Mouse (Mus musculus) heart, embryonic 14.5 days (tissue): ENCODE results near the gene Gpn2. TPM values are rescaled to one million over a fixed set of nuclear protein-coding genes. Genes with fewer than 3 reads are reported as not detected.

Experiments
- ATAC-seq: fragments of 200-750 bp; cut with Nextera tagmentation; 2 replicates; pipeline ENCODE4 v1.8.0; 2017; ENCODE audit warnings: low read depth, moderate TSS enrichment; ENCODE audit not compliant: insufficient number of reproducible peaks, insufficient read depth, low FRiP score
- H3K27ac ChIP-seq, 2 experiments: fragments of 200-500 bp in 1 of 2; fragments of 300-500 bp in 1 of 2; sonication (generic) in 1 of 2; replicated peaks in 1 of 2; 2 replicates each; pipeline ENCODE4 v1.5.1; 2012 to 2014; ENCODE audit warnings: low read depth in 2 of 2, low read length in 2 of 2, control low read depth in 1 of 2, mild to moderate bottlenecking in 1 of 2, mixed read lengths in 1 of 2; ENCODE audit not compliant: control insufficient read depth in 1 of 2, insufficient read depth in 1 of 2
- H3K27me3 ChIP-seq: fragments of 300-500 bp; sonication (generic); 2 replicates; pipeline ENCODE4 v1.6.1; 2014; ENCODE audit warnings: mild to moderate bottlenecking, low read length, control low read depth; ENCODE audit not compliant: control insufficient read depth, insufficient read depth
- H3K36me3 ChIP-seq: fragments of 300-500 bp; sonication (generic); 2 replicates; pipeline ENCODE4 v1.6.1; 2014; ENCODE audit warnings: mild to moderate bottlenecking, control low read depth, low read length, mixed read lengths; ENCODE audit not compliant: control insufficient read depth, insufficient read depth
- H3K4me1 ChIP-seq, 2 experiments: fragments of 200-500 bp in 1 of 2; fragments of 300-500 bp in 1 of 2; sonication (generic) in 1 of 2; 2 replicates each; pipeline ENCODE4 v1.6.1; 2012 to 2014; ENCODE audit warnings: low read length in 2 of 2, control low read depth in 1 of 2, mixed read lengths in 1 of 2; ENCODE audit not compliant: control insufficient read depth in 2 of 2, insufficient read depth in 2 of 2
- H3K4me2 ChIP-seq: fragments of 300-500 bp; sonication (generic); 2 replicates; pipeline ENCODE4 v1.6.1; 2014; ENCODE audit warnings: mild to moderate bottlenecking, low read length
- H3K4me3 ChIP-seq, 2 experiments: fragments of 200-500 bp in 1 of 2; fragments of 300-500 bp in 1 of 2; sonication (generic) in 1 of 2; 2 replicates each; pipeline ENCODE4 v1.5.1; 2012 to 2014; ENCODE audit warnings: low read length in 2 of 2, mild to moderate bottlenecking in 2 of 2, control low read depth in 1 of 2, low read depth in 1 of 2, moderate library complexity in 1 of 2; ENCODE audit not compliant: control insufficient read depth in 1 of 2, insufficient read depth in 1 of 2
- H3K9ac ChIP-seq: fragments of 300-500 bp; sonication (generic); 2 replicates; pipeline ENCODE4 v1.6.1; 2014; ENCODE audit warnings: mild to moderate bottlenecking, low read length
- H3K9me3 ChIP-seq: fragments of 300-500 bp; sonication (generic); 2 replicates; pipeline ENCODE4 v1.6.1; 2016; ENCODE audit warnings: low read length, control low read depth; ENCODE audit not compliant: control insufficient read depth
- WGBS: fragments of 180-500 bp; shearing (Covaris S2); extraction: QIAGEN DNeasy Blood & Tissue Kit; methylation state at CpG from one replicate; pipeline ENCODE4 v1.1.7; 2014; 5-methylcytosine and 5-hydroxymethylcytosine counted together
- polyA plus RNA-seq: library from polyadenylated mRNA; unstranded; fragments of >200 nt; fragmentation: Nextera tagmentation; extraction: Ambion mirVana; gene quantifications from 2 replicates; pipeline ENCODE4 v1.2.1, GENCODE M21; 2014

Gpn2 gene
- polyA plus RNA-seq, 1 experiment from 2014 or later, result 12.5 TPM

DNA sequence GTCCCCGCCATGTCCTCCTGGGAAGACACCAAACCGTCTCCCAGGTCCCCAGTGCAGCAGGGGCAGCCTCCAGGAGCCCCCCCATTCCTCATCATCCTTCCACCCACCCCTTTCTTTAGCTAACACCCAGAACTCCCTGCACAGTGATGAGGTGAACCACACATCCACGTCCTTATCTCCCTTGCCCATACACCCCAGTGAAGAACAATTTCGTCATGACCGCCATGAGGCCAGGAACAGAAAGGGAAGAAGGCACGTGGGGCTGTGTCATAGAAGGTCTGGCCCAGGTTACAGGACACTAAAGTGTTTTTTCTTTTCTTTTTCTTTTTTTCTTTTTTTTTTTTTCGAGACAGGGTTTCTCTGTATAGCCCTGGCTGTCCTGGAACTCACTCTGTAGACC lies 40.7 kb downstream of the Gpn2 start:
- Histone ChIP-seq H3K27ac (0 out of 4 replicates have a peak overlapping the region, but pooled peaks of 1 of the 2 experiments have one; percentile 77), H3K9me3 (no peaks in the 10 kb centered on the region), H3K4me1 (peaks cover 5% of the 10 kb centered on the region in 2 experiments; a peak in 3 of 4 replicates), H3K27me3 (no peaks in the 10 kb centered on the region), H3K9ac (no peak overlapping the region), H3K36me3 (peaks cover 21% of the 10 kb centered on the region), H3K4me2 (no peak overlapping the region), H3K4me3 (no peak overlapping the region)
- WGBS, result 82% methylated on average over 7 of the region's 7 CpGs
- ATAC-seq, result no peak

DNA sequence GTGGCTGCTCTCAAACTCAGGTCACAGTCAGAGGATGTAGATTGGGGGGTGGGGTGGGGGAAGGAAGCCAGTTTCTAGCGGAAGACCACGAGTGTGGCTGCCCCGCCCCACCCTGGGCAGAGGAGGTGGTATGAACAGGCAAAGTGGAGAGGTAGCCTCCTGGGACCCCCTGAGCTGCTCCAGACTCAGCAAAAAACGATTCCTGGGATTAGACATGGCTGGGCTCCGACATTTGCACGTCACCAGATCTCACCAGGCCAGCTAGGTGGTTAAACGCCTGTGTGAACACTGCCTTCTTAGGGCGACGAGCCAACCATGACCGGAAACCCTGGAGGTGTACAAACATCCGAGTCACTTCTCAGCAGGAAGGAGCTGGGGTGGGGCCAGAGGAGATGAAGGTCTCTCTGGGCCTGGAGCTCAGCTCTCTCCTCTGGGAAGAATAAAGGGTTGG lies 41.5 kb downstream of the Gpn2 start:
- Histone ChIP-seq H3K9me3 (no peaks in the 10 kb centered on the region), H3K9ac (0 out of 2 replicates have a peak overlapping the region, but pooled peaks have one; percentile 16), H3K4me3 (no peak overlapping the region), H3K36me3 (peaks cover 21% of the 10 kb centered on the region), H3K27me3 (no peaks in the 10 kb centered on the region), H3K27ac (peak overlapping the region; percentile 75 to 77), H3K4me2 (no peak overlapping the region), H3K4me1 (peaks cover 3 to 5% of the 10 kb centered on the region in 2 experiments; a peak in 3 of 4 replicates)
- 55% methylated on average over 11 of the region's 11 CpGs for WGBS
- peak; percentile 57 for ATAC-seq

DNA sequence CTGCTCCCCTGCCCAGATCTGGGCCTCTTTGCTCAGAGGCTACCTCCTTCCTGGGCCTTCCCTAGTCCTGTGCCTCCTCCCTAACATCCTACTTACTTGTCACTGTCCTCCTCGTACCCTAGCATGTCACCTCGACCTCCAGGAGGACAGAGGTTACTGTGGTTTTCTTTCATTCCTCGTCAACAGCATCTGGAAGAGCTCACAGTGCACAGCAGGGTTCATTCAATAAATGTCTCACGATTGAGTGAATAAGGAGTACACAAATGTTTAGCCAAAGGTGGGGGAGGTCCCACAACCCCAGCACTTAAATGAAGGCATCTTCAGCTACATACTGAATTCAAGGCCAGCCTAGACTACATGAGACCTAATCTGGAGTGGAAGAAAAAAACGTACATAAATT lies 42.1 kb downstream of the Gpn2 start:
- Histone ChIP-seq H3K9me3 (no peaks in the 10 kb centered on the region), H3K4me2 (no peak overlapping the region), H3K27me3 (no peaks in the 10 kb centered on the region), H3K27ac (peak overlapping the region; percentile 38 to 77), H3K4me3 (no peak overlapping the region), H3K4me1 (peaks cover 4 to 5% of the 10 kb centered on the region in 2 experiments; a peak in 3 of 4 replicates), H3K36me3 (peaks cover 21% of the 10 kb centered on the region), H3K9ac (0 out of 2 replicates have a peak overlapping the region, but pooled peaks have one; percentile 16)
- no peak for ATAC-seq
- whole genome bisulfite sequencing, result 57% methylated on average over 5 of the region's 5 CpGs

DNA sequence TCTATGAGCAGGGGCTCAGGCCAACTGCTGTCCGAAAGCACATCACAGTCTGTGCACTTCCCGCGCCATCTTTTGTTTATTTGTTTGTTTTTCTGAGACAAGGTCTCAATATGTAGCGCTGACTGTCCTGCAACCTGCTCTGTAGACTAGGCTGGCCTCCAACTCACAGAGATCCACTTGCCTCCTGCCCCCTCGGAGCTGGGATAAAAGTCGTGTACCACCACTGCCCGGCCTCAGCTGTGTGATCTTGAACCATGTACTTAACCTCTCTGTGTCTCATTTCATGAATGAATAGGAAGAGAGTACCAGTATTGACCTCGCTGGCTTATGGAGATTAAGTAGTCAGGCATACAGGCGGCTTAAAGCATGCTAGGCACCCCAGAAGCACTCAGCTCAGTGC lies 42.5 kb downstream of the Gpn2 start:
- H3K36me3 ChIP-seq, result peaks cover 21% of the 10 kb centered on the region
- 86% methylated on average over 9 of the region's 9 CpGs for WGBS
- no peak overlapping the region for H3K4me3 ChIP-seq
- peak overlapping the region in 1 of 2 experiments; percentile 77; a peak in 3 of 4 replicates for H3K27ac ChIP-seq
- no peaks in the 10 kb centered on the region for H3K9me3 ChIP-seq
- peaks cover 5 to 8% of the 10 kb centered on the region in 2 experiments; a peak in 3 of 4 replicates for H3K4me1 ChIP-seq
- H3K9ac ChIP-seq, result no peak overlapping the region
- no peak overlapping the region for H3K4me2 ChIP-seq
- H3K27me3 ChIP-seq, result no peaks in the 10 kb centered on the region
- no peak for ATAC-seq

DNA sequence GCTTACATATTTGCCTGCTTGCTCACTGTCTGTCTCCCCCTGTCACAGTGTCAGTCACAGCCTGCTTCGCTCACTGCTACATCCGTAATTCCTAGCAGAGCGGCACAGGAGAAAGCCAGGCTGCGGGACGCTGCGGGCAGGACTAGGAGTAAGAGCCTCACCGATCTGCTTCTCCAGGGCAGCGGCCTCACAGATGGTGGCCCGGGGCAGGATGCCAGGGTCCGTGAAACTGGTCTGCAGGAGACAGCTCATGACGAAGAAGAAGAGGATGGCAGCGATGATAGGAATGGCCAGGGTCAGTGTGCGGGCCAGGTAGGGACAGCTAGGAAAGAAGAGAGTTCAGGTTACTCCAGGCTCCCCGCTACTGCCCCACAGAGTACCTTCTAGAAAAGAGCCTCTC lies 42.9 kb downstream of the Gpn2 start:
- Histone ChIP-seq H3K4me1 (peaks cover 7 to 12% of the 10 kb centered on the region in 2 experiments; a peak in 3 of 4 replicates), H3K9ac (no peak overlapping the region), H3K27me3 (no peaks in the 10 kb centered on the region), H3K4me2 (no peak overlapping the region), H3K27ac (peak overlapping the region in 1 of 2 experiments; percentile 77; a peak in 2 of 4 replicates), H3K36me3 (peaks cover 21% of the 10 kb centered on the region), H3K9me3 (no peaks in the 10 kb centered on the region), H3K4me3 (no peak overlapping the region)
- WGBS, result 92% methylated on average over 14 of the region's 14 CpGs
- ATAC-seq, result no peak

DNA sequence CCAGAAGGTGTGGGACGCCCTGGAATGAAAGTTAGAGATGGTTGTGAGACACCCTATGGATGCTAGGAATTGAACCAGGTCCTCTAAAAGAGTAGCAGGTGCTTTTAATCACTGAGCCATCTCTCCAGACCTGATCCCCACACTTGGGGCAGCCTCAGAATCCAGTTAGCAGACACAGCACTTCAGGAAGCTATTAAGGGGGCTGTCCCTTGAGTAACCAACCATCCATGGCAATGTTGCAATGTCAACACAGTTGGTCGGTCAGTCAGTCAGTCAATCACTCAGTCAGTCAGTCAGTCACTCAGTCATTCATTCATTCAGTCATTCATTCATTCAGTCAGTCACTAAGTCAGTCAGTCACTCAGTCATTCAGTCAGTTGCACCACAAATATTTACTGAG lies 44.4 kb downstream of the Gpn2 start:
- Histone ChIP-seq H3K36me3 (peaks cover 21% of the 10 kb centered on the region), H3K4me2 (no peak overlapping the region), H3K4me3 (no peak overlapping the region), H3K27me3 (no peaks in the 10 kb centered on the region), H3K4me1 (peaks cover 12 to 19% of the 10 kb centered on the region in 2 experiments), H3K9ac (no peak overlapping the region), H3K9me3 (no peaks in the 10 kb centered on the region), H3K27ac (no peak overlapping the region)
- no peak for ATAC-seq
- WGBS, result 81% methylated on average over 2 of the region's 2 CpGs

DNA sequence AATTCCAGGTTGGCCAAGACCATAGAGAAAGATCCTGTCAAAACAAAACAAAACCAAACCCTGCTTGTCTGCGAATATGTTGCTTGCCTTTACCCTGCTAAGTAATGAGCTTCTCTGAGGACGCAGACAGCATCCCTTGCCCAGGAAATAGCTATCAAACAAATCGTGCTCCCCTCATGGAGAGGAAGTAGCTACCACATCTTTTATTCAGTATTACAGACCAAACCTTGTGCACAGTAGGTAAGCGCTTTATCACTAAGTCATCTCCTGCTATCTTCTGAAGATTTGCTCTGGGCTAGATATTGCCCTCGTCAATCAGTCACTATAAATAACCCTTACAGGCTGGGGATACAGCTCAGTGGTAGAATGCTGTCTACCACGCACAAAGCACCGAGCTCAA lies 45.0 kb downstream of the Gpn2 start:
- Histone ChIP-seq H3K4me1 (peaks cover 14 to 23% of the 10 kb centered on the region in 2 experiments), H3K27me3 (no peaks in the 10 kb centered on the region), H3K9ac (no peak overlapping the region), H3K4me3 (no peak overlapping the region), H3K4me2 (no peak overlapping the region), H3K9me3 (no peaks in the 10 kb centered on the region), H3K36me3 (peaks cover 21% of the 10 kb centered on the region), H3K27ac (no peak overlapping the region)
- ATAC-seq, result no peak
- 67% methylated on average over 7 of the region's 7 CpGs for WGBS
